In the genomic region with DNA sequence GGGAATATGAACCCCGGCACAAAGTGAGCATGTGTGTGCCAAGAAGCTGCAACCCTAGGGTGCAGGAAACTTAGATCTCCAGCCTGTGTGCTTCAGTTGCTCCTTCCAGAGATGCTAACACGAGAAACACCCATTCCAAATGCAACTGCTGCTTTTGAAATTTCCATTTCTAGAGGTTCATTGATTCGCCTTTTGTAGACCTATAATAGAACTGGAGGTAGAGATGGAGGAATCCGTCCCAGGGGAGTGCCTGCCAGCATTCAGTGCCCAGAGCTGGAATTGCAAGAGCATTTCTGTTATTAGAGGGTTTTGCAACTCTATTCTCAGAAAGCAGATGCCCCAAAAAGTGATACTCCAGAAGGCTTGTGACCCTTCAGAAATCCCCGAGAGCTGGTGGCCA, we compare ENCODE assay signal across 35 mouse cellular contexts.
"Had no signal": no experiment of that assay in that cellular context is flagged by ENCODE, and none has a peak within 500 bp of the region (broad histone marks: within the 10 kb centered on the region; RNA-seq: fewer than 3 reads in every experiment).

No protein-coding gene starts in this region.

- H3K27ac ChIP-seq: heart, embryonic 10.5 days; heart, embryonic 13.5 days; heart, embryonic 15.5 days; hindbrain, embryonic 10.5 days; hindbrain, embryonic 12.5 days; hindbrain, embryonic 13.5 days; hindbrain, embryonic 14.5 days; hindbrain, embryonic 15.5 days; hindbrain, postnatal 0 days; kidney, embryonic 15.5 days; kidney, postnatal 0 days; layer of hippocampus, adult 2 months; left cerebral cortex, adult 2 months had no signal

- H3K4me2 ChIP-seq: heart, embryonic 11.5 days; heart, embryonic 12.5 days; heart, embryonic 13.5 days; heart, embryonic 15.5 days; hindbrain, embryonic 12.5 days; hindbrain, embryonic 13.5 days; hindbrain, embryonic 14.5 days; hindbrain, embryonic 15.5 days; kidney, embryonic 15.5 days had no signal

- H3K27me3 ChIP-seq: heart, embryonic 12.5 days; heart, embryonic 13.5 days; heart, embryonic 15.5 days; hindbrain, embryonic 12.5 days; hindbrain, embryonic 15.5 days; kidney, embryonic 15.5 days had no signal

- H3K4me1 ChIP-seq: heart, embryonic 10.5 days; heart, embryonic 12.5 days; heart, embryonic 13.5 days; heart, embryonic 15.5 days had no signal

- H3K36me3 ChIP-seq: heart, embryonic 10.5 days; heart, embryonic 12.5 days; heart, embryonic 13.5 days; heart, embryonic 15.5 days; hindbrain, embryonic 10.5 days; hindbrain, embryonic 12.5 days; hindbrain, embryonic 13.5 days; hindbrain, embryonic 15.5 days; kidney, embryonic 15.5 days had no signal

- H3K9ac ChIP-seq: heart, embryonic 12.5 days; heart, embryonic 13.5 days; heart, embryonic 15.5 days; hindbrain, embryonic 12.5 days; hindbrain, embryonic 13.5 days; hindbrain, embryonic 14.5 days; hindbrain, embryonic 15.5 days; kidney, embryonic 15.5 days had no signal

- H3K9me3 ChIP-seq: heart, embryonic 10.5 days; heart, embryonic 15.5 days; hindbrain, embryonic 12.5 days; hindbrain, embryonic 15.5 days; kidney, embryonic 15.5 days had no signal

- ATAC-seq: hindbrain, embryonic 16.5 days; hindbrain, postnatal 0 days; inflammation-experienced regulatory T-cells, adult 6 months; intestine, embryonic 16.5 days; intestine, postnatal 0 days had no signal

- H3K4me3 ChIP-seq: heart, embryonic 10.5 days; heart, embryonic 12.5 days; heart, embryonic 13.5 days; heart, embryonic 15.5 days; hindbrain, embryonic 10.5 days; hindbrain, embryonic 12.5 days; hindbrain, embryonic 13.5 days; hindbrain, embryonic 15.5 days; kidney, embryonic 15.5 days; layer of hippocampus, adult 2 months; left cerebral cortex, adult 2 months had no signal

- DNase-seq: heart, postnatal 10 days; heart, postnatal 14 days; heart, postnatal 36 days; heart, postnatal 4 days; kidney, adult 11 months; kidney, adult 18-20 months; kidney, adult 2 months; kidney, adult 8-10 months; kidney, adult 9 months; kidney, postnatal 10 days; kidney, postnatal 14 days; kidney, postnatal 25 days; kidney, postnatal 36 days; kidney, postnatal 4 days; layer of hippocampus, adult 9-11 months; layer of hippocampus, postnatal 36 days had no signal
